ENCODE assay signal across 10 mouse cellular contexts in genomic region chr11:116661948-116662377, GRCm38 (mm10). TPM values are rescaled to one million over a fixed set of nuclear protein-coding genes. Genes with fewer than 3 reads are reported as not detected.
A peak's percentile ranks its signal among the peaks of the same experiment; 100 is the strongest.
DNase-seq lines count a peak whose midpoint lies in the region; ATAC-seq lines count a peak whose summit lies in the region.
"Had no signal": no experiment of that assay in that cellular context is flagged by ENCODE, and none has a peak within 500 bp of the region (broad histone marks: within the 10 kb centered on the region; RNA-seq: fewer than 3 reads in every experiment).

No protein-coding gene starts in this region.

- ATAC-seq in heart, embryonic 16.5 days (replicated peaks; ENCODE audit: extremely low read depth, insufficient read depth, low FRiP score), result no peak
- no peak for ATAC-seq in forebrain, embryonic 12.5 days (ENCODE audit: low FRiP score)

- no peak overlapping the region for H3K4me2 ChIP-seq in heart, embryonic 16.5 days (ENCODE audit: low read depth, low read length)
- H3K4me2 ChIP-seq in forebrain, embryonic 12.5 days, result no peak overlapping the region
- H3K4me2 ChIP-seq: limb, embryonic 12.5 days had no signal

- peaks cover 45% of the 10 kb centered on the region for H3K4me1 ChIP-seq in heart, embryonic 16.5 days (ENCODE audit: control insufficient read depth, insufficient read depth, low read length)
- H3K4me1 ChIP-seq in forebrain, embryonic 12.5 days, result peaks cover 61% of the 10 kb centered on the region
- H3K4me1 ChIP-seq in midbrain, embryonic 10.5 days, result peaks cover 69% of the 10 kb centered on the region

- no peaks in the 10 kb centered on the region for H3K9me3 ChIP-seq in heart, embryonic 16.5 days (replicated peaks; ENCODE audit: control insufficient read depth, low read length)
- no peaks in the 10 kb centered on the region for H3K9me3 ChIP-seq in forebrain, embryonic 12.5 days
- no peaks in the 10 kb centered on the region for H3K9me3 ChIP-seq in midbrain, embryonic 10.5 days (replicated peaks)
- H3K9me3 ChIP-seq: G1E; limb, embryonic 12.5 days had no signal

- H3K9ac ChIP-seq in heart, embryonic 16.5 days (ENCODE audit: low read length), result 0 out of 2 replicates have a peak overlapping the region, but pooled peaks have one; percentile 33
- peak overlapping the region; percentile 45; the same call in 1 of the 2 replicates for H3K9ac ChIP-seq in forebrain, embryonic 12.5 days

- 0 out of 2 replicates have a peak, but pooled peaks cover 2% of the 10 kb centered on the region for H3K27me3 ChIP-seq in heart, embryonic 16.5 days (ENCODE audit: control insufficient read depth, insufficient read depth, low read length)
- peaks cover 24% of the 10 kb centered on the region for H3K27me3 ChIP-seq in forebrain, embryonic 12.5 days
- H3K27me3 ChIP-seq in midbrain, embryonic 10.5 days (ENCODE audit: low read depth, poor library complexity, severe bottlenecking), result peaks cover 43% of the 10 kb centered on the region

- WGBS in heart, embryonic 16.5 days, result 53% methylated on average over 7 of the region's 8 CpGs
- WGBS in forebrain, embryonic 12.5 days, result 66% methylated on average over 8 of the region's 8 CpGs
- whole genome bisulfite sequencing in midbrain, embryonic 10.5 days, result 59% methylated on average over 8 of the region's 8 CpGs

- no peak overlapping the region for H3K4me3 ChIP-seq in heart, embryonic 16.5 days (ENCODE audit: low read length)
- H3K4me3 ChIP-seq in forebrain, embryonic 12.5 days (replicated peaks), result no peak overlapping the region
- no peak overlapping the region for H3K4me3 ChIP-seq in midbrain, embryonic 10.5 days
- H3K4me3 ChIP-seq: limb, embryonic 12.5 days had no signal

- H3K36me3 ChIP-seq in heart, embryonic 16.5 days (ENCODE audit: control insufficient read depth, insufficient read depth), result no peaks in the 10 kb centered on the region
- H3K36me3 ChIP-seq in forebrain, embryonic 12.5 days (replicated peaks), result no peaks in the 10 kb centered on the region
- no peaks in the 10 kb centered on the region for H3K36me3 ChIP-seq in midbrain, embryonic 10.5 days
- H3K36me3 ChIP-seq: G1E; limb, embryonic 12.5 days had no signal

- no peak overlapping the region for H3K27ac ChIP-seq in heart, embryonic 16.5 days (ENCODE audit: low read length)
- H3K27ac ChIP-seq in forebrain, embryonic 12.5 days, result peak overlapping the region; percentile 83
- peak overlapping the region; percentile 81 for H3K27ac ChIP-seq in midbrain, embryonic 10.5 days (replicated peaks)
- H3K27ac ChIP-seq: limb, embryonic 12.5 days had no signal

- intact Hi-C loops in heart, postnatal 36 days (cut with DNase I), result no loop called here

- DNase-seq in heart, postnatal 36 days, result no peak
- peak; percentile 80 for DNase-seq in adrenal gland, postnatal 14 days
- DNase-seq in midbrain, embryonic 10.5 days (ENCODE audit: low spot score), result no peak
- DNase-seq in yolk sac, embryonic 10.5 days (ENCODE audit: low spot score), result no peak
- DNase-seq in embryo, embryonic 9.5 days (ENCODE audit: extremely low spot score), result no peak
- DNase-seq in heart, adult 9 months (ENCODE audit: low spot score in 2 of 2), result no peak

RNA-seq across cellular contexts. Expression of gene Cygb, which starts 7.8 kb away (rescaled TPM):
- 11.6 and 12.3 TPM in 2 replicates for polyA plus RNA-seq in heart, embryonic 16.5 days (2015; fragmentation: Nextera tagmentation; extraction: Ambion mirVana)
- 10 to 100 TPM; 39.8 to 50.8 TPM for total RNA-seq in heart, postnatal 36 days (2021)
- total RNA-seq in adrenal gland, postnatal 14 days (2021), result 30.9 and 35.0 TPM in 2 replicates
- 4.2 and 4.3 TPM in 2 replicates for polyA plus RNA-seq in forebrain, embryonic 12.5 days (2016; fragmentation: Nextera tagmentation; extraction: Ambion mirVana)
- 2.5 and 2.8 TPM in 2 replicates for polyA plus RNA-seq in midbrain, embryonic 10.5 days (2016; fragmentation: Nextera tagmentation; extraction: Ambion mirVana)
- total RNA-seq: G1E had no signal

RNA-seq across cellular contexts. Expression of gene Prcd, which starts 8.6 kb away (rescaled TPM):
- 1.7 and 2.5 TPM in 2 replicates for polyA plus RNA-seq in heart, embryonic 16.5 days (2015; fragmentation: Nextera tagmentation; extraction: Ambion mirVana)
- 1 to 10 TPM in 1 of 2 experiments, under 1 TPM in 1; 0.97 to 1.8 TPM for total RNA-seq in heart, postnatal 36 days (2021)
- total RNA-seq in adrenal gland, postnatal 14 days (2021), result 5.3 and 6.1 TPM in 2 replicates
- 0.76 and 1.3 TPM in 2 replicates for polyA plus RNA-seq in forebrain, embryonic 12.5 days (2016; fragmentation: Nextera tagmentation; extraction: Ambion mirVana)
- 0.65 and 0.77 TPM in 2 replicates for polyA plus RNA-seq in midbrain, embryonic 10.5 days (2016; fragmentation: Nextera tagmentation; extraction: Ambion mirVana)

RNA-seq across cellular contexts. Expression of gene Rhbdf2, which starts 35.1 kb away (rescaled TPM):
- 9.9 and 10.3 TPM in 2 replicates for polyA plus RNA-seq in heart, embryonic 16.5 days (2015; fragmentation: Nextera tagmentation; extraction: Ambion mirVana)
- total RNA-seq in heart, postnatal 36 days (2021), result 10 to 100 TPM; 10.3 to 15.3 TPM
- total RNA-seq in adrenal gland, postnatal 14 days (2021), result 11.2 and 14.3 TPM in 2 replicates
- 1.4 and 1.9 TPM in 2 replicates for polyA plus RNA-seq in forebrain, embryonic 12.5 days (2016; fragmentation: Nextera tagmentation; extraction: Ambion mirVana)
- polyA plus RNA-seq in midbrain, embryonic 10.5 days (2016; fragmentation: Nextera tagmentation; extraction: Ambion mirVana), result 2.5 and 3.3 TPM in 2 replicates
